Mouse (Mus musculus) lung, embryonic 15.5 days (tissue): ENCODE measurements around the gene Itpkb. TPM values are rescaled to one million over a fixed set of nuclear protein-coding genes. Genes with fewer than 3 reads are reported as not detected.

ENCODE experiments used
- ATAC-seq: fragments of 200-750 bp; cut with Nextera tagmentation; 2 replicates; pipeline ENCODE4 v1.8.0; 2017; ENCODE audit warnings: moderate number of reproducible peaks, borderline replicate concordance; ENCODE audit not compliant: low FRiP score, low TSS enrichment; ENCODE audit errors: extremely low read depth
- H3K27ac ChIP-seq: fragments of 300-500 bp; sonication (generic); 2 replicates; pipeline ENCODE4 v1.5.1; 2015; ENCODE audit warnings: moderate library complexity, mild to moderate bottlenecking, inconsistent platforms
- H3K27me3 ChIP-seq: fragments of 300-500 bp; sonication (generic); 2 replicates; pipeline ENCODE4 v1.6.1; 2015; ENCODE audit warnings: inconsistent platforms
- H3K36me3 ChIP-seq: fragments of 300-500 bp; sonication (generic); 2 replicates; pipeline ENCODE4 v1.6.1; 2015; ENCODE audit warnings: inconsistent platforms
- H3K4me1 ChIP-seq: fragments of 300-500 bp; sonication (generic); 2 replicates; pipeline ENCODE4 v1.6.1; 2015; ENCODE audit warnings: inconsistent platforms
- H3K4me2 ChIP-seq: fragments of 300-500 bp; sonication (generic); 2 replicates; pipeline ENCODE4 v1.6.1; 2015; ENCODE audit warnings: inconsistent platforms, mild to moderate bottlenecking, moderate library complexity
- H3K4me3 ChIP-seq: fragments of 300-500 bp; sonication (generic); 2 replicates; pipeline ENCODE4 v1.5.1; 2015; ENCODE audit warnings: mild to moderate bottlenecking, inconsistent platforms
- H3K9ac ChIP-seq: fragments of 300-500 bp; sonication (generic); 2 replicates; pipeline ENCODE4 v1.6.1; 2015; ENCODE audit warnings: inconsistent platforms
- H3K9me3 ChIP-seq: fragments of 300-500 bp; sonication (generic); 2 replicates; pipeline ENCODE4 v1.6.1; 2016; ENCODE audit warnings: inconsistent platforms
- WGBS: fragments of 180-500 bp; shearing (Covaris S2); methylation state at CpG from one replicate; pipeline ENCODE4 v1.1.7; 2015; 5-methylcytosine and 5-hydroxymethylcytosine counted together
- polyA plus RNA-seq: library from polyadenylated mRNA; unstranded; fragments of >200 nt; fragmentation: Nextera tagmentation; extraction: Ambion mirVana; gene quantifications from 2 replicates; pipeline ENCODE4 v1.2.1, GENCODE M21; 2015

Itpkb gene
- polyA plus RNA-seq, 1 experiment from 2014 or later: 10.9 TPM

- no peaks in the 10 kb centered on the region for H3K9me3 ChIP-seq
- no peak for ATAC-seq
- no peaks in the 10 kb centered on the region for H3K27me3 ChIP-seq
- no peak overlapping the region for H3K9ac ChIP-seq
- no peak overlapping the region for H3K4me3 ChIP-seq
- no peak overlapping the region for H3K4me2 ChIP-seq
- WGBS: 85% methylated on average over 2 of the region's 2 CpGs
- H3K27ac ChIP-seq: no peak overlapping the region
- H3K36me3 ChIP-seq: peaks cover 35% of the 10 kb centered on the region
- peaks cover 30% of the 10 kb centered on the region for H3K4me1 ChIP-seq
Measured at GRCm38 (mm10) chr1:180419059-180419458, 88.8 kb downstream of the Itpkb start.

GRCm38 (mm10) chr1:180420496-180421164 lies 90.3 kb downstream of the Itpkb start:
- H3K9ac ChIP-seq: no peak overlapping the region
- peaks cover 30% of the 10 kb centered on the region for H3K4me1 ChIP-seq
- no peak overlapping the region for H3K4me2 ChIP-seq
- H3K27me3 ChIP-seq: no peaks in the 10 kb centered on the region
- WGBS: 56% methylated on average over 8 of the region's 8 CpGs
- H3K4me3 ChIP-seq: no peak overlapping the region
- H3K27ac ChIP-seq: no peak overlapping the region
- no peak; the same call in 1 of the 2 replicates for ATAC-seq
- H3K9me3 ChIP-seq: no peaks in the 10 kb centered on the region
- peaks cover 25% of the 10 kb centered on the region for H3K36me3 ChIP-seq

GRCm38 (mm10) chr1:180421165-180421909 lies 91.1 kb downstream of the Itpkb start:
- no peak for ATAC-seq
- Histone ChIP-seq H3K4me3 (no peak overlapping the region), H3K36me3 (peaks cover 19% of the 10 kb centered on the region), H3K27ac (no peak overlapping the region), H3K27me3 (no peaks in the 10 kb centered on the region), H3K9me3 (no peaks in the 10 kb centered on the region), H3K4me1 (peaks cover 30% of the 10 kb centered on the region), H3K4me2 (no peak overlapping the region), H3K9ac (no peak overlapping the region)
- 54% methylated on average over 25 of the region's 25 CpGs for WGBS

- ATAC-seq: peak; percentile 48; the same call in 1 of the 2 replicates
- WGBS: 24% methylated on average over 11 of the region's 11 CpGs
- Histone ChIP-seq H3K4me1 (peaks cover 30% of the 10 kb centered on the region), H3K27ac (no peak overlapping the region), H3K9me3 (no peaks in the 10 kb centered on the region), H3K9ac (no peak overlapping the region), H3K27me3 (no peaks in the 10 kb centered on the region), H3K4me2 (no peak overlapping the region), H3K36me3 (peaks cover 17% of the 10 kb centered on the region), H3K4me3 (no peak overlapping the region)
Measured at GRCm38 (mm10) chr1:180422076-180422828, 92.0 kb downstream of the Itpkb start.

GRCm38 (mm10) chr1:180423008-180423639 lies 92.8 kb downstream of the Itpkb start:
- no peak overlapping the region for H3K4me3 ChIP-seq
- H3K4me2 ChIP-seq: no peak overlapping the region
- WGBS: 38% methylated on average over 16 of the region's 16 CpGs
- peaks cover 16% of the 10 kb centered on the region for H3K36me3 ChIP-seq
- H3K4me1 ChIP-seq: peaks cover 34% of the 10 kb centered on the region
- ATAC-seq: no peak
- H3K27me3 ChIP-seq: no peaks in the 10 kb centered on the region
- H3K9me3 ChIP-seq: no peaks in the 10 kb centered on the region
- H3K9ac ChIP-seq: no peak overlapping the region
- H3K27ac ChIP-seq: 0 out of 2 replicates have a peak overlapping the region, but pooled peaks have one; percentile 5

- H3K27ac ChIP-seq: no peak overlapping the region
- no peaks in the 10 kb centered on the region for H3K27me3 ChIP-seq
- H3K9me3 ChIP-seq: no peaks in the 10 kb centered on the region
- peaks cover 38% of the 10 kb centered on the region for H3K4me1 ChIP-seq
- H3K36me3 ChIP-seq: peaks cover 9% of the 10 kb centered on the region; the same call in 1 of the 2 replicates
- H3K4me3 ChIP-seq: no peak overlapping the region
- H3K4me2 ChIP-seq: no peak overlapping the region
- WGBS: 81% methylated on average over 3 of the region's 3 CpGs
- ATAC-seq: no peak
- H3K9ac ChIP-seq: no peak overlapping the region
Measured at GRCm38 (mm10) chr1:180423931-180424330, 93.6 kb downstream of the Itpkb start.

GRCm38 (mm10) chr1:180426405-180426804 lies 96.1 kb downstream of the Itpkb start:
- Histone ChIP-seq H3K36me3 (no peaks in the 10 kb centered on the region), H3K4me3 (no peak overlapping the region), H3K4me1 (peaks cover 30% of the 10 kb centered on the region), H3K27ac (no peak overlapping the region), H3K9me3 (no peaks in the 10 kb centered on the region), H3K4me2 (no peak overlapping the region), H3K9ac (no peak overlapping the region), H3K27me3 (no peaks in the 10 kb centered on the region)
- ATAC-seq: no peak
- 74% methylated on average over 6 of the region's 6 CpGs for WGBS

GRCm38 (mm10) chr1:180427685-180428084 lies 97.4 kb downstream of the Itpkb start:
- H3K4me1 ChIP-seq: peaks cover 17% of the 10 kb centered on the region
- H3K27ac ChIP-seq: no peak overlapping the region
- WGBS: 51% methylated on average over 10 of the region's 10 CpGs
- H3K36me3 ChIP-seq: no peaks in the 10 kb centered on the region
- ATAC-seq: no peak
- no peak overlapping the region for H3K4me3 ChIP-seq
- H3K9me3 ChIP-seq: no peaks in the 10 kb centered on the region
- no peak overlapping the region for H3K4me2 ChIP-seq
- H3K27me3 ChIP-seq: no peaks in the 10 kb centered on the region
- no peak overlapping the region for H3K9ac ChIP-seq

GRCm38 (mm10) chr1:180428101-180428712 lies 97.9 kb downstream of the Itpkb start:
- Histone ChIP-seq H3K4me2 (peak overlapping the region; percentile 4; the same call in 1 of the 2 replicates), H3K4me1 (peaks cover 15% of the 10 kb centered on the region), H3K36me3 (no peaks in the 10 kb centered on the region), H3K9me3 (no peaks in the 10 kb centered on the region), H3K4me3 (no peak overlapping the region), H3K9ac (no peak overlapping the region), H3K27ac (no peak overlapping the region), H3K27me3 (no peaks in the 10 kb centered on the region)
- ATAC-seq: no peak
- WGBS: 21% methylated on average over 9 of the region's 9 CpGs

- Histone ChIP-seq H3K27ac (no peak overlapping the region), H3K36me3 (no peaks in the 10 kb centered on the region), H3K9ac (no peak overlapping the region), H3K4me3 (no peak overlapping the region), H3K27me3 (no peaks in the 10 kb centered on the region), H3K4me1 (peaks cover 16% of the 10 kb centered on the region), H3K9me3 (no peaks in the 10 kb centered on the region), H3K4me2 (no peak overlapping the region)
- WGBS: 63% methylated on average over 8 of the region's 8 CpGs
- ATAC-seq: no peak
Measured at GRCm38 (mm10) chr1:180428871-180429270, 98.6 kb downstream of the Itpkb start.

GRCm38 (mm10) chr1:180429819-180430218 lies 99.5 kb downstream of the Itpkb start:
- Histone ChIP-seq H3K4me3 (no peak overlapping the region), H3K36me3 (no peaks in the 10 kb centered on the region), H3K9me3 (no peaks in the 10 kb centered on the region), H3K27ac (no peak overlapping the region), H3K4me1 (peaks cover 22% of the 10 kb centered on the region), H3K4me2 (no peak overlapping the region), H3K27me3 (0 out of 2 replicates have a peak, but pooled peaks cover 5% of the 10 kb centered on the region), H3K9ac (no peak overlapping the region)
- 54% methylated on average over 5 of the region's 5 CpGs for WGBS
- no peak for ATAC-seq
